Mouse (Mus musculus): ENCODE measurements around the gene Abtb2. TPM values are rescaled to one million over a fixed set of nuclear protein-coding genes. Genes with fewer than 3 reads are reported as not detected.
"Not testable (repeated sequence)": the region's sequence is repeated elsewhere in the genome, so short reads cannot be mapped to it uniquely, and the experiment has no call there.

Gene Abtb2
- 4.5 and 4.8 TPM in 2 replicates for polyA plus RNA-seq (2015; fragmentation: Nextera tagmentation; extraction: Ambion mirVana)

- Histone ChIP-seq H3K9ac (peak within 1 kb of the TSS; percentile 64), H3K4me3 (replicated peaks) (peak within 1 kb of the TSS; percentile 66), H3K27me3 (replicated peaks) (0 out of 2 replicates have a peak, but pooled peaks cover 2% of the 10 kb centered on the region), H3K9me3 (no peaks in the 10 kb centered on the region), H3K27ac (peak within 1 kb of the TSS; percentile 88), H3K4me2 (replicated peaks) (peak within 1 kb of the TSS; percentile 99), H3K36me3 (no peaks in the 10 kb centered on the region), H3K4me1 (replicated peaks) (peaks cover 21% of the 10 kb centered on the region)
- under 1% methylated on average over 34 of the region's 34 CpGs for WGBS
- peak; percentile 97 for ATAC-seq
Measured at GRCm38 (mm10) chr2:103565732-103566422, at the start of gene Abtb2. Gene Abtb2, plus strand, starts transcription at chr2:103566310.

- H3K9me3 ChIP-seq: no peaks in the 10 kb centered on the region
- ATAC-seq: no peak
- H3K4me3 ChIP-seq (replicated peaks): no peak overlapping the region
- no peak overlapping the region for H3K4me2 ChIP-seq (replicated peaks)
- no peaks in the 10 kb centered on the region for H3K36me3 ChIP-seq
- no peak overlapping the region for H3K27ac ChIP-seq
- H3K4me1 ChIP-seq (replicated peaks): no peaks in the 10 kb centered on the region
- 40% methylated on average over 1 of the region's 1 CpGs for WGBS
- H3K9ac ChIP-seq: no peak overlapping the region
- no peaks in the 10 kb centered on the region for H3K27me3 ChIP-seq (replicated peaks)
Measured at GRCm38 (mm10) chr2:103516472-103516871, 49.6 kb upstream of the Abtb2 start.

- WGBS: 83% methylated on average over 1 of the region's 1 CpGs
- H3K27me3 ChIP-seq (replicated peaks): no peaks in the 10 kb centered on the region
- H3K4me2 ChIP-seq (replicated peaks): no peak overlapping the region
- no peak for ATAC-seq
- no peaks in the 10 kb centered on the region for H3K9me3 ChIP-seq
- no peak overlapping the region for H3K9ac ChIP-seq
- H3K4me3 ChIP-seq (replicated peaks): no peak overlapping the region
- H3K27ac ChIP-seq: no peak overlapping the region
- H3K36me3 ChIP-seq: no peaks in the 10 kb centered on the region
- H3K4me1 ChIP-seq (replicated peaks): no peaks in the 10 kb centered on the region
Measured at GRCm38 (mm10) chr2:103525596-103525995, 40.5 kb upstream of the Abtb2 start.

DNA sequence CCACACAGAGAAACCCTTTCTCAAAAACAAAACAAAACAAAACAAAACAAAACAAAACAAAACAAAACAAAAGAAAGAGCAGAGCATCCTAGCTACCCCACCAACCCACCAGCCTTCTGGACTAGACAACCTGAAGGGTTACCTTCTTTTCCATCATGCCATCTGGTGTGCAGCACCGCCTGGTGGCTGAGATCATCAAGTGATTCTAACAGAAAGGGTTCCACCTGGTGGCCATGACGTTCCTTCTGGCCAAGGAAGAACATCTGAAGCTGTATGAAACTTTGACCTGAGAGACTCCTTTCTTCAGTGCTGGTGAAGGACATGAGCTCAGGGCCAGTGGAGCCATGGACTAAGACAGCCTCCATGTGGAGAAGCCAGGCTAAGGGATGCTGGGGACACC is 19.0 kb upstream of the Abtb2 start:
- H3K4me3 ChIP-seq (replicated peaks): no peak overlapping the region
- H3K9ac ChIP-seq: no peak overlapping the region
- no peaks in the 10 kb centered on the region for H3K36me3 ChIP-seq
- no peaks in the 10 kb centered on the region for H3K9me3 ChIP-seq
- 4% methylated on average over 2 of the region's 2 CpGs for whole genome bisulfite sequencing
- no peaks in the 10 kb centered on the region for H3K4me1 ChIP-seq (replicated peaks)
- H3K27ac ChIP-seq: no peak overlapping the region
- H3K4me2 ChIP-seq (replicated peaks): no peak overlapping the region
- no peaks in the 10 kb centered on the region for H3K27me3 ChIP-seq (replicated peaks)
- no peak; the same call in 1 of the 2 replicates for ATAC-seq

DNA sequence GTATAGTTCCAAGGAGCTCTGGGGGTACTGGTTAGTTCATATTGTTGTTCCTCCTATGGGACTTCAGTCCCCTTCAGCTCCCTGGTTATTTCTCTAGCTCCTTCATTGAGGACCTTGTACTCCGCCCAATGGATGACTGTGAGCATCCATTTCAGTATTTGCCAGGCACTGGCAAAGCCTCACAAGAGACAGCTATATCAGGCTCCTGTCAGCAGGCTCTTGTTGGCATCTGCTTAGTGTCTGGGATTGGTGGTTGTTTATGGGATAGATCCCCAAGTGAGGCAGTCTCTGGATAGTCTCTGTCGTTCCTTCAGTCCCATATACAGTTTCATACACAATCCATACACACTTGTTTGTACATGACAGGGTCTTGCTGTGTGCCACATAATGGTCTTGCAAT is 15.8 kb upstream of the Abtb2 start:
- H3K27me3 ChIP-seq (replicated peaks); H3K9ac ChIP-seq; H3K36me3 ChIP-seq; H3K4me2 ChIP-seq (replicated peaks); H3K27ac ChIP-seq; H3K9me3 ChIP-seq; ATAC-seq; H3K4me3 ChIP-seq (replicated peaks); H3K4me1 ChIP-seq (replicated peaks): not testable (repeated sequence)
- 58% methylated on average over 2 of the region's 2 CpGs for WGBS

GRCm38 (mm10) chr2:103554041-103554440 is 12.1 kb upstream of the Abtb2 start:
- 66% methylated on average over 2 of the region's 2 CpGs for WGBS
- no peak for ATAC-seq
- no peak overlapping the region for H3K27ac ChIP-seq
- no peak overlapping the region for H3K4me3 ChIP-seq (replicated peaks)
- H3K36me3 ChIP-seq: no peaks in the 10 kb centered on the region
- H3K4me2 ChIP-seq (replicated peaks): no peak overlapping the region
- H3K4me1 ChIP-seq (replicated peaks): no peaks in the 10 kb centered on the region
- no peaks in the 10 kb centered on the region for H3K9me3 ChIP-seq
- H3K27me3 ChIP-seq (replicated peaks): no peaks in the 10 kb centered on the region
- no peak overlapping the region for H3K9ac ChIP-seq

- Histone ChIP-seq H3K36me3 (no peaks in the 10 kb centered on the region), H3K4me3 (replicated peaks) (no peak overlapping the region), H3K9ac (no peak overlapping the region), H3K4me1 (replicated peaks) (no peaks in the 10 kb centered on the region), H3K9me3 (no peaks in the 10 kb centered on the region), H3K4me2 (replicated peaks) (no peak overlapping the region), H3K27me3 (replicated peaks) (no peaks in the 10 kb centered on the region), H3K27ac (no peak overlapping the region)
- ATAC-seq: no peak
- 58% methylated on average over 10 of the region's 10 CpGs for WGBS
Measured at GRCm38 (mm10) chr2:103556125-103556877, 9.8 kb upstream of the Abtb2 start.

GRCm38 (mm10) chr2:103560955-103561354 is 5.2 kb upstream of the Abtb2 start:
- H3K36me3 ChIP-seq: no peaks in the 10 kb centered on the region
- WGBS: 75% methylated on average over 4 of the region's 4 CpGs
- H3K27ac ChIP-seq: no peak overlapping the region
- no peaks in the 10 kb centered on the region for H3K9me3 ChIP-seq
- H3K4me3 ChIP-seq (replicated peaks): no peak overlapping the region
- no peak overlapping the region for H3K9ac ChIP-seq
- no peaks in the 10 kb centered on the region for H3K27me3 ChIP-seq (replicated peaks)
- H3K4me2 ChIP-seq (replicated peaks): no peak overlapping the region
- H3K4me1 ChIP-seq (replicated peaks): peaks cover 6% of the 10 kb centered on the region
- ATAC-seq: no peak

GRCm38 (mm10) chr2:103564427-103565023 is 1.6 kb upstream of the Abtb2 start:
- Histone ChIP-seq H3K36me3 (no peaks in the 10 kb centered on the region), H3K9ac (no peak overlapping the region), H3K27ac (no peak overlapping the region), H3K4me2 (replicated peaks) (peak overlapping the region; percentile 99), H3K4me3 (replicated peaks) (peak overlapping the region; percentile 66; the same call in 1 of the 2 replicates), H3K4me1 (replicated peaks) (peaks cover 21% of the 10 kb centered on the region), H3K27me3 (replicated peaks) (0 out of 2 replicates have a peak, but pooled peaks cover 2% of the 10 kb centered on the region), H3K9me3 (no peaks in the 10 kb centered on the region)
- ATAC-seq: no peak
- 12% methylated on average over 8 of the region's 8 CpGs for WGBS

GRCm38 (mm10) chr2:103565171-103565591 is 929 bp upstream of the Abtb2 start:
- no peaks in the 10 kb centered on the region for H3K9me3 ChIP-seq
- H3K36me3 ChIP-seq: no peaks in the 10 kb centered on the region
- peak; percentile 57 for ATAC-seq
- H3K4me1 ChIP-seq (replicated peaks): peaks cover 21% of the 10 kb centered on the region
- 2% methylated on average over 22 of the region's 22 CpGs for WGBS
- peak overlapping the region; percentile 99 for H3K4me2 ChIP-seq (replicated peaks)
- H3K4me3 ChIP-seq (replicated peaks): peak overlapping the region; percentile 66
- 0 out of 2 replicates have a peak overlapping the region, but pooled peaks have one; percentile 30 for H3K9ac ChIP-seq
- H3K27ac ChIP-seq: no peak overlapping the region
- H3K27me3 ChIP-seq (replicated peaks): 0 out of 2 replicates have a peak, but pooled peaks cover 2% of the 10 kb centered on the region

DNA sequence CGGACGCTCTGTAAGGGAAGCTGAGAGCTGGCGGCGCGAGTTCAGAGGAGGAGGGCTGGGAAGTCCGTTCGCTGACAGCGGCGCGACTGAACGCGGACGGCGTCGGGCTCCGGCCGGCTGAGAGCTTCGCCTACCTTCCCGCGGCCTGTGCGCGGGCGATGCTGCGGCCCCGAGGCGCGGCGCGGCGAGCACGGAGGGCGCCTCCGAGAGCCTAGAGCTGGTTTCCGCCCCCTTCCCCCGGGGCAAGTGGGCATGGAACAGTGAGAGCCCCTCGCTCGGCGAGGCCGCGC is 258 bp downstream of the Abtb2 start:
- ATAC-seq: peak; percentile 71
- Histone ChIP-seq H3K4me2 (replicated peaks) (peak overlapping the region; percentile 99), H3K4me1 (replicated peaks) (peaks cover 21% of the 10 kb centered on the region), H3K9me3 (no peaks in the 10 kb centered on the region), H3K27me3 (replicated peaks) (0 out of 2 replicates have a peak, but pooled peaks cover 2% of the 10 kb centered on the region), H3K4me3 (replicated peaks) (peak overlapping the region; percentile 66), H3K27ac (peak overlapping the region; percentile 88), H3K36me3 (no peaks in the 10 kb centered on the region), H3K9ac (peak overlapping the region; percentile 64)
- WGBS: under 1% methylated on average over 40 of the region's 40 CpGs

- 1% methylated on average over 79 of the region's 79 CpGs for WGBS
- no peaks in the 10 kb centered on the region for H3K36me3 ChIP-seq
- peak overlapping the region; percentile 64 for H3K9ac ChIP-seq
- H3K27ac ChIP-seq: peak overlapping the region; percentile 88
- peak overlapping the region; percentile 99 for H3K4me2 ChIP-seq (replicated peaks)
- H3K4me1 ChIP-seq (replicated peaks): peaks cover 21% of the 10 kb centered on the region
- peak; percentile 41 for ATAC-seq
- peak overlapping the region; percentile 66 for H3K4me3 ChIP-seq (replicated peaks)
- H3K9me3 ChIP-seq: no peaks in the 10 kb centered on the region
- 0 out of 2 replicates have a peak, but pooled peaks cover 2% of the 10 kb centered on the region for H3K27me3 ChIP-seq (replicated peaks)
Measured at GRCm38 (mm10) chr2:103566713-103567521, 807 bp downstream of the Abtb2 start.

All from intestine, embryonic 15.5 days (tissue).